Mouse (Mus musculus) spleen, adult 2 months (tissue): ENCODE data around the gene Aqp11. TPM values are rescaled to one million over a fixed set of nuclear protein-coding genes. Genes with fewer than 3 reads are reported as not detected.

Experiments
- DNase-seq, 2 experiments: peaks; one replicate each; pipeline versions ENCODE4 v3.0.0 to v3.0.0-alpha.2; 2012 to 2021; ENCODE audit warnings: low spot score in 2 of 2, low read depth in 1 of 2
- H3K27ac ChIP-seq: fragments of 200-500 bp; 2 replicates; pipeline ENCODE4 v1.5.1; 2012; ENCODE audit warnings: low read length, inconsistent platforms; ENCODE audit not compliant: insufficient read depth
- H3K27me3 ChIP-seq: fragments of 200-500 bp; 2 replicates; pipeline ENCODE4 v1.6.1; 2012; ENCODE audit warnings: mild to moderate bottlenecking, moderate library complexity, low read length, inconsistent platforms; ENCODE audit not compliant: control insufficient read depth, insufficient read depth
- H3K36me3 ChIP-seq: fragments of 200-500 bp; 2 replicates; pipeline ENCODE4 v1.6.1; 2012; ENCODE audit warnings: mild to moderate bottlenecking, low read length, inconsistent platforms; ENCODE audit not compliant: control insufficient read depth, insufficient read depth
- H3K4me1 ChIP-seq: fragments of 200-500 bp; 2 replicates; pipeline ENCODE4 v1.6.1; 2011; ENCODE audit warnings: inconsistent platforms; ENCODE audit not compliant: control insufficient read depth, insufficient read depth, insufficient read length
- H3K4me3 ChIP-seq: fragments of 200-500 bp; 2 replicates; pipeline ENCODE4 v1.5.1; 2011; ENCODE audit warnings: mild to moderate bottlenecking, inconsistent platforms; ENCODE audit not compliant: insufficient read depth, insufficient read length; ENCODE audit errors: extremely low read depth
- CTCF ChIP-seq: fragments of 200-500 bp; IDR thresholded peaks from 2 replicates; pipeline ENCODE4 v1.5.1; 2011; ENCODE audit warnings: mild to moderate bottlenecking, inconsistent platforms; ENCODE audit not compliant: insufficient read depth, insufficient read length, insufficient replicate concordance; ENCODE audit errors: extremely low read depth
- POLR2A ChIP-seq: fragments of 200-500 bp; IDR thresholded peaks from 2 replicates; pipeline ENCODE4 v1.6.1; 2011; ENCODE audit warnings: low read depth, low read length, inconsistent platforms
- WGBS: fragments of 180-500 bp; shearing (Covaris S2); methylation state at CpG from one replicate; pipeline ENCODE4 v1.1.7; 2018; 5-methylcytosine and 5-hydroxymethylcytosine counted together
- polyA plus RNA-seq: library from polyadenylated mRNA; depleted of rRNA; stranded (reverse); fragments of >200 nt; gene quantifications from 2 replicates; pipeline ENCODE4 v1.2.3, GENCODE M21; 2012

Aqp11 gene
- polyA plus RNA-seq, 1 experiment = 0.78 TPM

- DNase-seq = no peak
- H3K4me1 ChIP-seq = no peaks in the 10 kb centered on the region
- no peak overlapping the region for H3K27ac ChIP-seq
- H3K36me3 ChIP-seq = no peaks in the 10 kb centered on the region
- 89% methylated on average over 3 of the region's 3 CpGs for WGBS
- no peak for TF ChIP-seq CTCF
- TF ChIP-seq POLR2A = no peak
- no peak overlapping the region for H3K4me3 ChIP-seq
- H3K27me3 ChIP-seq = no peaks in the 10 kb centered on the region
Measured at GRCm38 (mm10) chr7:97775380-97775779, 37.3 kb upstream of the Aqp11 start.

DNA sequence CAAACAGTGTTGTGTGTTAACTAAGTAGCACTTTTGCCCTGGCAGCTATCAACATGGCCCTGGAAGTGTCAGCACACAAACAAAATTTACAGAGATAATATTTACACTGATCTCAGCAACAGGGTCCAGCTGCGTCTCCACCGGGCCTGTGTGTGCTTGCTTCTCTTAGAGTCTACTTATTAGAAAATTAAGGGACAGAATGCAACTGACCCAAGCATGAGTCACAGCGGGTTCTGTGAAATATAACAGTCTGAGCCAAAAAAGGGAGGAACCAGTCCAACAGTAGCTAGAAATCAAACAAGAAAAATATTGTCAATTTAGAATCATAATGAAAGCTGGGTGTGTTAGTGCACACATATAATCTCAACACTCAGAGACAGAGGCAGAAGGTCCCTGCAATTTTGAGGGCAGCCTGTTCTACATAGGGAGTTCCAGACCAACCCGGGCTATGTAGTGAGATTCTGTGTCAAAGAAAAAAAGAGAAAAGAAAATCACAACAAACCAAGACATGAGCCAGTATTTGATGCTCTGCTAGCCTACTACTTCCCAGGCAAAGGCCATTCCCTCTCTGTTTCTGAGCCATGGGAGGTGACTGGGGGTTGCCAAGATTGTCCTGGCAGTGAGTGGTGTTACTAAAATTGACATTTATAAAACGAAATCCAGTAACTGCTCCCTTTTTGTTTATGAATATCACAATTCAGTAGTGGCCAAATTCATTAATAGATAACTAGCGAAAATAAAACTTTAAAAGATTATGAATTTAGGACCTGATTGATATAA lies 32.9 kb upstream of the Aqp11 start:
- Histone ChIP-seq H3K4me1 (no peaks in the 10 kb centered on the region), H3K27ac (no peak overlapping the region), H3K27me3 (no peaks in the 10 kb centered on the region), H3K4me3 (no peak overlapping the region), H3K36me3 (no peaks in the 10 kb centered on the region)
- no peak for DNase-seq
- TF ChIP-seq CTCF (no peak), POLR2A (no peak)
- 89% methylated on average over 6 of the region's 6 CpGs for WGBS

GRCm38 (mm10) chr7:97769020-97769419 lies 30.9 kb upstream of the Aqp11 start:
- 74% methylated on average over 4 of the region's 4 CpGs for WGBS
- DNase-seq = no peak
- TF ChIP-seq CTCF = no peak
- no peak for TF ChIP-seq POLR2A
- H3K4me1 ChIP-seq = no peaks in the 10 kb centered on the region
- H3K4me3 ChIP-seq = no peak overlapping the region
- H3K27ac ChIP-seq = no peak overlapping the region
- H3K36me3 ChIP-seq = no peaks in the 10 kb centered on the region
- H3K27me3 ChIP-seq = no peaks in the 10 kb centered on the region

- Histone ChIP-seq H3K4me3 (no peak overlapping the region), H3K27me3 (no peaks in the 10 kb centered on the region), H3K4me1 (no peaks in the 10 kb centered on the region), H3K27ac (no peak overlapping the region), H3K36me3 (no peaks in the 10 kb centered on the region)
- no peak for TF ChIP-seq CTCF
- TF ChIP-seq POLR2A = no peak
- DNase-seq = no peak
- 73% methylated on average over 8 of the region's 8 CpGs for WGBS
Measured at GRCm38 (mm10) chr7:97767841-97768240, 29.8 kb upstream of the Aqp11 start.

DNA sequence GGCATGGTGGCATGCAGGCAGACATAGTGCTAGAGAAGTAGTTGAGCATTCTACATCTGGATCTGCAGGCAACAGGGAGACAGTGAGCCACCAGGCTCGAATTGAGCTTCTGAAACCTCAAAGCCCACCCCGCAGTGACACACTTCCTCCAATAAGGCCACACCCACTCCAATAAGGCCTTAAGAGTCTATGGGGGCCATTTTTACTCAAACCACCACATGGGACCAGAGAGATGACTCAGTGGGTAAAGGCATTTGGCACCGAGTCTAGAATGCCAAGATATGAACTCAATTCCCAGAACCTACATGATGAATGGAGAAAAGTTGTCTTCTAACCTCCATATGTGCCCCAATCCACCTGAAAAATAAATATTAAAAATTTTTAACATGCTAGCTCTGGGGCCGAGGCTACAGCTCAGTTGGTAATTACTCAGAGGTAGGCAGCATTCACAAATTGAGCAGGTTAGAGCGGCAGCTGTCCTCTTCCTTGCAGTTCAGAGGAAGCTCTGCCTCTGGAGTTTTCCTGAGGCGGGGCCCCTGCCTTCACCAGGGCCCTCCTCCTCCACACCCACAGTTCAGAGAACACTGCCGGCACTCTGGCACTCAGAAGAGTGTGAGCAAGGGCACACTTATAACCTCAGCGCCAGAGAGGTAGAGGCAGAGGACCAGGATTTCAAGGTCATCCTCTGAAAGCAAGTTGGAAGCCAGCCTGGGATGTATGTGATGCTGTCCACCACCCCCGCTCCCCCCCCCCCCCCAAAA lies 28.5 kb upstream of the Aqp11 start:
- Histone ChIP-seq H3K27ac (no peak overlapping the region), H3K36me3 (no peaks in the 10 kb centered on the region), H3K4me3 (no peak overlapping the region), H3K4me1 (no peaks in the 10 kb centered on the region), H3K27me3 (no peaks in the 10 kb centered on the region)
- TF ChIP-seq CTCF (no peak), POLR2A (no peak)
- no peak for DNase-seq
- WGBS = 64% methylated on average over 9 of the region's 9 CpGs

- no peak for TF ChIP-seq POLR2A
- no peak for TF ChIP-seq CTCF
- Histone ChIP-seq H3K4me1 (no peaks in the 10 kb centered on the region), H3K27me3 (no peaks in the 10 kb centered on the region), H3K27ac (no peak overlapping the region), H3K36me3 (no peaks in the 10 kb centered on the region), H3K4me3 (no peak overlapping the region)
- 73% methylated on average over 5 of the region's 5 CpGs for WGBS
- no peak for DNase-seq
Measured at GRCm38 (mm10) chr7:97765963-97766347, 27.9 kb upstream of the Aqp11 start.
